Mouse (Mus musculus): ENCODE results near the gene Napb. TPM values are rescaled to one million over a fixed set of nuclear protein-coding genes. Genes with fewer than 3 reads are reported as not detected.

The Napb gene
- polyA plus RNA-seq, 1 experiment from 2014 or later: 0.39 TPM

- Histone ChIP-seq H3K4me2 (ENCODE audit: low read depth, low read length) (peak overlapping the region; percentile 79), H3K27ac (ENCODE audit: low read depth) (no peak overlapping the region), H3K9ac (replicated peaks) (no peak overlapping the region), H3K9me3 (ENCODE audit: low read length) (no peaks in the 10 kb centered on the region), H3K4me3 (ENCODE audit: low read depth, low read length) (peak overlapping the region; percentile 27), H3K27me3 (ENCODE audit: insufficient read depth, low read length) (no peaks in the 10 kb centered on the region), H3K36me3 (replicated peaks; ENCODE audit: insufficient read depth, low read length) (no peaks in the 10 kb centered on the region), H3K4me1 (ENCODE audit: insufficient read depth) (no peaks in the 10 kb centered on the region)
- 14% methylated on average over 15 of the region's 15 CpGs for WGBS (ENCODE audit: insufficient replicate concordance)
- TF ChIP-seq EP300 (IDR thresholded peaks at IDR 0.05; ENCODE audit: low read depth) (no peak), CTCF (IDR thresholded peaks at IDR 0.05; ENCODE audit: low read depth) (peak; percentile 82)
- peak; percentile 64 for DNase-seq
- peak; percentile 63 for ATAC-seq
Observed at GRCm38 (mm10) chr2:148751893-148752813, 19.9 kb upstream of the Napb start.

DNA sequence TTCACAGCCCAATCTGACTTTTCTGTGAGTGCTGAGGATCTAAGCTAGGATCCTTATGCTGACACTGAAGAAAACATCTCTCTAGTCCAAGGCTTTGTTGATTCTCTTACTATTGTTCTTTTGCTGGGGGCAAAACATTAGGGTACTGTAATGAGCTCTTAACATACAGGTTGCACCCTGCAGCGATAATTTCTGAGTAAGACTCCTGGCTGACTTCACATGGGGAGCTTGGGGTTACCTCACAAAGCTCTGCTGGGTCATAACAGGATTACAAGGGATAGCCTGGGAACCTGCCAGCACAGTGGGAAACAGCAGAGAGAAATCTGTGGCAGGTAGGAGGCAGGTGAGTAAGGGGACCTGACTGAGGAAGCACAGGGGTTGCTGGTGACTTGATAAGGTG, 17.8 kb upstream of the Napb start, which contains the start of gene Cstl1:
Gene Cstl1, plus strand, starts transcription at position 301 of the 400 bp plus-strand sequence.
- no peak within 1 kb of the TSS for H3K4me3 ChIP-seq (ENCODE audit: low read depth, low read length)
- 75% methylated on average over 1 of the region's 1 CpGs for whole genome bisulfite sequencing (ENCODE audit: insufficient replicate concordance)
- H3K9ac ChIP-seq (replicated peaks): no peak within 1 kb of the TSS

GRCm38 (mm10) chr2:148743846-148744407, 11.7 kb upstream of the Napb start:
- H3K4me1 ChIP-seq (ENCODE audit: insufficient read depth): no peaks in the 10 kb centered on the region
- TF ChIP-seq EP300 (IDR thresholded peaks at IDR 0.05; ENCODE audit: low read depth) (no peak), CTCF (IDR thresholded peaks at IDR 0.05; ENCODE audit: low read depth) (no peak)
- H3K36me3 ChIP-seq (replicated peaks; ENCODE audit: insufficient read depth, low read length): no peaks in the 10 kb centered on the region
- H3K27me3 ChIP-seq (ENCODE audit: insufficient read depth, low read length): no peaks in the 10 kb centered on the region
- no peak overlapping the region for H3K27ac ChIP-seq (ENCODE audit: low read depth)
- ATAC-seq (no peak), DNase-seq (no peak)
- no peak overlapping the region for H3K4me3 ChIP-seq (ENCODE audit: low read depth, low read length)
- no peak overlapping the region for H3K9ac ChIP-seq (replicated peaks)
- H3K4me2 ChIP-seq (ENCODE audit: low read depth, low read length): no peak overlapping the region
- WGBS (ENCODE audit: insufficient replicate concordance): 76% methylated on average over 3 of the region's 3 CpGs
- no peaks in the 10 kb centered on the region; the same call in 1 of the 2 replicates for H3K9me3 ChIP-seq (ENCODE audit: low read length)

More for the DNA sequence above, 17.8 kb upstream of the Napb start, which contains the start of gene Cstl1:
- no peak within 1 kb of the TSS for H3K27ac ChIP-seq (ENCODE audit: low read depth)
- no peak for DNase-seq
- no peak for ATAC-seq
- no peaks in the 10 kb centered on the region for H3K27me3 ChIP-seq (ENCODE audit: insufficient read depth, low read length)
- no peak for TF ChIP-seq CTCF (IDR thresholded peaks at IDR 0.05; ENCODE audit: low read depth)
- TF ChIP-seq EP300 (IDR thresholded peaks at IDR 0.05; ENCODE audit: low read depth): no peak
- no peaks in the 10 kb centered on the region for H3K4me1 ChIP-seq (ENCODE audit: insufficient read depth)
- no peaks in the 10 kb centered on the region for H3K36me3 ChIP-seq (replicated peaks; ENCODE audit: insufficient read depth, low read length)
- no peak within 1 kb of the TSS for H3K4me2 ChIP-seq (ENCODE audit: low read depth, low read length)
- H3K9me3 ChIP-seq (ENCODE audit: low read length): no peaks in the 10 kb centered on the region

DNA sequence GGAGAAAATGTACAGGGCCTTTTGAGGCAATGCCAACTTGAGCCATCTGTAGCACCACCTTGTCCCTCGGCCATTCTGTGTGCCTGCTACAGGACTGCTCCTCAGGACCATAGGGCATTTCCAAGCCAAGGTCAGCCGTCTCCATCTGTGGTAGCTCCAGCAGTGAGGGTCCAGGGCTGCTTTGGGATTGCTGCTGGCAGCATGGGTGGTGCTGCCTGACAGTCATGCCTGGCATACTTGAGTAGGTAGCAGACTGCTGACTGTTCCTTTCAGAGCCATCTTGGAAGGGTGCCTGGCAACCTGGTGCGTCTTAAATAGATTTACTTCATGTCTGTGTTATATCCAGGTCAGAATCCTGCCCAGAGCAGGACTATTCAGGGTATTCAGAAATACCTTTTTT, 10.7 kb upstream of the Napb start:
- Histone ChIP-seq H3K36me3 (replicated peaks; ENCODE audit: insufficient read depth, low read length) (no peaks in the 10 kb centered on the region), H3K4me3 (ENCODE audit: low read depth, low read length) (no peak overlapping the region), H3K9ac (replicated peaks) (no peak overlapping the region), H3K4me2 (ENCODE audit: low read depth, low read length) (no peak overlapping the region), H3K9me3 (ENCODE audit: low read length) (no peaks in the 10 kb centered on the region; the same call in 1 of the 2 replicates), H3K27ac (ENCODE audit: low read depth) (no peak overlapping the region), H3K4me1 (ENCODE audit: insufficient read depth) (no peaks in the 10 kb centered on the region), H3K27me3 (ENCODE audit: insufficient read depth, low read length) (no peaks in the 10 kb centered on the region)
- TF ChIP-seq EP300 (IDR thresholded peaks at IDR 0.05; ENCODE audit: low read depth): no peak
- TF ChIP-seq CTCF (IDR thresholded peaks at IDR 0.05; ENCODE audit: low read depth): no peak
- WGBS (ENCODE audit: insufficient replicate concordance): 64% methylated on average over 3 of the region's 3 CpGs
- DNase-seq: no peak
- ATAC-seq: no peak

- Histone ChIP-seq H3K9me3 (ENCODE audit: low read length) (no peaks in the 10 kb centered on the region), H3K27ac (ENCODE audit: low read depth) (no peak overlapping the region), H3K4me3 (ENCODE audit: low read depth, low read length) (peak overlapping the region; percentile 58), H3K4me2 (ENCODE audit: low read depth, low read length) (peak overlapping the region; percentile 79), H3K27me3 (ENCODE audit: insufficient read depth, low read length) (no peaks in the 10 kb centered on the region), H3K4me1 (ENCODE audit: insufficient read depth) (no peaks in the 10 kb centered on the region), H3K36me3 (replicated peaks; ENCODE audit: insufficient read depth, low read length) (no peaks in the 10 kb centered on the region), H3K9ac (replicated peaks) (peak overlapping the region; percentile 70)
- DNase-seq (peak; percentile 17), ATAC-seq (peak; percentile 57)
- no peak for TF ChIP-seq EP300 (IDR thresholded peaks at IDR 0.05; ENCODE audit: low read depth)
- 4% methylated on average over 35 of the region's 35 CpGs for WGBS (ENCODE audit: insufficient replicate concordance)
Observed at GRCm38 (mm10) chr2:148731614-148732326, 497 bp downstream of the Napb start.
